Mouse (Mus musculus) cortical plate, adult 2 months (tissue): ENCODE data around the gene Rrh. TPM values are rescaled to one million over a fixed set of nuclear protein-coding genes. Genes with fewer than 3 reads are reported as not detected.

ENCODE experiments used
- H3K27ac ChIP-seq: fragments of 200-500 bp; 2 replicates; pipeline ENCODE4 v1.5.1; 2012; ENCODE audit warnings: low read length, control low read depth, inconsistent platforms; ENCODE audit not compliant: insufficient read depth
- H3K4me1 ChIP-seq: fragments of 200-500 bp; 2 replicates; pipeline ENCODE4 v1.6.1; 2011; ENCODE audit warnings: low read length; ENCODE audit not compliant: control insufficient read depth, insufficient read depth
- H3K4me3 ChIP-seq: fragments of 200-500 bp; 2 replicates; pipeline ENCODE4 v1.5.1; 2011; ENCODE audit warnings: mild to moderate bottlenecking, low read length, control low read depth; ENCODE audit not compliant: insufficient read depth
- CTCF ChIP-seq: fragments of 200-500 bp; IDR thresholded peaks from 2 replicates; pipeline ENCODE4 v1.5.1; 2011; ENCODE audit warnings: mild to moderate bottlenecking, control low read depth, low read length; ENCODE audit not compliant: insufficient read depth; ENCODE audit errors: extremely low read depth
- POLR2A ChIP-seq: fragments of 200-500 bp; IDR thresholded peaks from 2 replicates; pipeline ENCODE4 v1.6.1; 2011; ENCODE audit warnings: mild to moderate bottlenecking, low read length, control low read depth; ENCODE audit not compliant: insufficient read depth; ENCODE audit errors: extremely low read depth
- polyA plus RNA-seq: library from polyadenylated mRNA; depleted of rRNA; stranded (reverse); fragments of >200 nt; gene quantifications from 2 replicates; pipeline ENCODE4 v1.2.3, GENCODE M21; 2012

Rrh gene
- polyA plus RNA-seq, 1 experiment = 0.42 TPM

- H3K4me3 ChIP-seq = peak within 1 kb of the TSS; percentile 69
- TF ChIP-seq POLR2A (peak; percentile 55; the same call in 1 of the 2 replicates), CTCF (no peak)
- peaks cover 6% of the 10 kb centered on the region for H3K4me1 ChIP-seq
Measured at GRCm38 (mm10) chr3:129831035-129831568, 8.7 kb upstream of the Rrh start, which contains the start of gene Gar1. Gene Gar1 (minus strand): TSS chr3:129831396.

GRCm38 (mm10) chr3:129830626-129831025 lies 8.2 kb upstream of the Rrh start:
- TF ChIP-seq POLR2A (no peak), CTCF (no peak)
- peak overlapping the region; percentile 69 for H3K4me3 ChIP-seq
- 0 out of 2 replicates have a peak overlapping the region, but pooled peaks have one; percentile 6 for H3K27ac ChIP-seq
- peaks cover 6% of the 10 kb centered on the region for H3K4me1 ChIP-seq

More at GRCm38 (mm10) chr3:129831035-129831568, 8.7 kb upstream of the Rrh start, which contains the start of gene Gar1:
- 0 out of 2 replicates have a peak within 1 kb of the TSS, but pooled peaks have one; percentile 6 for H3K27ac ChIP-seq

- TF ChIP-seq POLR2A = no peak
- TF ChIP-seq CTCF = no peak
- Histone ChIP-seq H3K27ac (no peak overlapping the region), H3K4me3 (no peak overlapping the region), H3K4me1 (peaks cover 6% of the 10 kb centered on the region)
Measured at GRCm38 (mm10) chr3:129827691-129828090, 5.3 kb upstream of the Rrh start.

GRCm38 (mm10) chr3:129826691-129827090 lies 4.3 kb upstream of the Rrh start:
- TF ChIP-seq POLR2A (no peak), CTCF (no peak)
- H3K4me3 ChIP-seq = no peak overlapping the region
- H3K4me1 ChIP-seq = peaks cover 6% of the 10 kb centered on the region
- H3K27ac ChIP-seq = no peak overlapping the region

- no peak for TF ChIP-seq POLR2A
- no peak for TF ChIP-seq CTCF
- Histone ChIP-seq H3K4me3 (no peak overlapping the region), H3K27ac (no peak overlapping the region), H3K4me1 (peaks cover 6% of the 10 kb centered on the region)
Measured at GRCm38 (mm10) chr3:129824891-129825290, 2.5 kb upstream of the Rrh start.

GRCm38 (mm10) chr3:129824146-129824545 lies 1.8 kb upstream of the Rrh start:
- TF ChIP-seq POLR2A = no peak
- no peak for TF ChIP-seq CTCF
- no peak overlapping the region for H3K4me3 ChIP-seq
- no peak overlapping the region for H3K27ac ChIP-seq

GRCm38 (mm10) chr3:129823293-129823692 lies 906 bp upstream of the Rrh start:
- Histone ChIP-seq H3K4me1 (peaks cover under 1% of the 10 kb centered on the region; the same call in 1 of the 2 replicates), H3K27ac (no peak overlapping the region), H3K4me3 (no peak overlapping the region)
- TF ChIP-seq POLR2A = no peak
- peak; percentile 31 for TF ChIP-seq CTCF

More at GRCm38 (mm10) chr3:129824146-129824545, 1.8 kb upstream of the Rrh start:
- H3K4me1 ChIP-seq = peaks cover 3% of the 10 kb centered on the region

- TF ChIP-seq CTCF (no peak), POLR2A (no peak)
- Histone ChIP-seq H3K4me3 (no peak overlapping the region), H3K27ac (no peak overlapping the region), H3K4me1 (no peaks in the 10 kb centered on the region)
Measured at GRCm38 (mm10) chr3:129821736-129822135, 651 bp downstream of the Rrh start.

- Histone ChIP-seq H3K4me3 (no peak overlapping the region), H3K4me1 (no peaks in the 10 kb centered on the region), H3K27ac (peak overlapping the region; percentile 71)
- TF ChIP-seq CTCF (no peak), POLR2A (no peak)
Measured at GRCm38 (mm10) chr3:129820847-129821246, 1.5 kb downstream of the Rrh start.

- Histone ChIP-seq H3K4me1 (no peaks in the 10 kb centered on the region), H3K27ac (no peak within 1 kb of the TSS), H3K4me3 (no peak within 1 kb of the TSS)
- TF ChIP-seq CTCF (no peak), POLR2A (no peak)
Measured at GRCm38 (mm10) chr3:129803765-129804164, 18.6 kb downstream of the Rrh start, which contains the start of gene Lrit3. Gene Lrit3 (minus strand): TSS chr3:129804030.

- Histone ChIP-seq H3K27ac (no peak overlapping the region), H3K4me1 (no peaks in the 10 kb centered on the region), H3K4me3 (no peak overlapping the region)
- no peak for TF ChIP-seq POLR2A
- no peak for TF ChIP-seq CTCF
Measured at GRCm38 (mm10) chr3:129799011-129799410, 23.4 kb downstream of the Rrh start.
